Mouse (Mus musculus) myocyte (in vitro differentiated cells): ENCODE data around the gene Camk2d. TPM values are rescaled to one million over a fixed set of nuclear protein-coding genes. Genes with fewer than 3 reads are reported as not detected.
A peak's percentile ranks its signal among the peaks of the same experiment; 100 is the strongest.

Experiments
- H3K27me3 ChIP-seq: one replicate; pipeline ENCODE4 v1.6.1; 2011; ENCODE audit not compliant: control insufficient read depth, insufficient read depth, insufficient read length
- H3K36me3 ChIP-seq: one replicate; pipeline ENCODE4 v1.6.1; 2011; ENCODE audit not compliant: control insufficient read depth, insufficient read depth
- H3K4me2 ChIP-seq: one replicate; pipeline ENCODE4 v1.6.1; 2011; ENCODE audit warnings: low read depth, control low read depth
- H3K4me3 ChIP-seq: one replicate; pipeline ENCODE4 v1.5.1; 2011; ENCODE audit warnings: mild to moderate bottlenecking, control low read depth, moderate library complexity
- H3K79me2 ChIP-seq: one replicate; pipeline ENCODE4 v1.6.1; 2011; ENCODE audit not compliant: control insufficient read depth, insufficient read depth
- H3ac ChIP-seq: one replicate; pipeline ENCODE4 v1.6.1; 2011; ENCODE audit not compliant: control insufficient read depth, insufficient read length
- CEBPB ChIP-seq: IDR thresholded peaks from 2 replicates; pipeline ENCODE4 v1.6.1; 2011; ENCODE audit warnings: mild to moderate bottlenecking, moderate library complexity; ENCODE audit not compliant: poor library complexity, insufficient read depth, severe bottlenecking
- E2F4 ChIP-seq: IDR thresholded peaks from one replicate; pipeline ENCODE4 v1.6.1; 2011; ENCODE audit warnings: mild to moderate bottlenecking, control low read depth, moderate library complexity; ENCODE audit not compliant: insufficient read depth
- MAX ChIP-seq: IDR thresholded peaks from one replicate; pipeline ENCODE4 v1.6.1; 2011; ENCODE audit warnings: low read depth, mild to moderate bottlenecking, control low read depth
- MYOD1 ChIP-seq, 3 experiments: IDR thresholded peaks; one replicate each; pipeline ENCODE4 v1.6.1; 2011; ENCODE audit warnings: control low read depth in 2 of 3, low read depth in 2 of 3, mild to moderate bottlenecking in 2 of 3, moderate library complexity in 1 of 3; ENCODE audit not compliant: insufficient read length in 2 of 3, control insufficient read depth in 1 of 3
- MYOG ChIP-seq, 3 experiments: IDR thresholded peaks; one replicate each; pipeline ENCODE4 v1.6.1; 2011; ENCODE audit warnings: control low read depth in 2 of 3, low read depth in 2 of 3, mild to moderate bottlenecking in 2 of 3; ENCODE audit not compliant: insufficient read length in 2 of 3, control insufficient read depth in 1 of 3, insufficient read depth in 1 of 3
- POLR2A ChIP-seq: IDR thresholded peaks from one replicate; pipeline ENCODE4 v1.6.1; 2011; ENCODE audit warnings: low read depth, mild to moderate bottlenecking, control low read depth, moderate library complexity; ENCODE audit not compliant: insufficient read length
- POLR2AphosphoS2 ChIP-seq: IDR thresholded peaks from one replicate; pipeline ENCODE4 v1.6.1; 2011; ENCODE audit warnings: low read depth, control low read depth; ENCODE audit not compliant: insufficient read length
- REST ChIP-seq: IDR thresholded peaks from one replicate; pipeline ENCODE4 v1.6.1; 2011; ENCODE audit warnings: mild to moderate bottlenecking, control low read depth, moderate library complexity; ENCODE audit not compliant: insufficient read depth, insufficient read length
- SRF ChIP-seq: IDR thresholded peaks from one replicate; pipeline ENCODE4 v1.6.1; 2011; ENCODE audit warnings: low read depth; ENCODE audit not compliant: control insufficient read depth, insufficient read length
- TCF12 ChIP-seq: IDR thresholded peaks from one replicate; pipeline ENCODE4 v1.6.1; 2011; ENCODE audit warnings: mild to moderate bottlenecking, control low read depth; ENCODE audit not compliant: poor library complexity, insufficient read depth, severe bottlenecking
- TCF3 ChIP-seq: IDR thresholded peaks from one replicate; pipeline ENCODE4 v1.6.1; 2011; ENCODE audit warnings: low read depth, control low read depth; ENCODE audit not compliant: insufficient read length
- USF1 ChIP-seq: IDR thresholded peaks from one replicate; pipeline ENCODE4 v1.6.1; 2011; ENCODE audit warnings: low read depth, mild to moderate bottlenecking, control low read depth, moderate library complexity
- polyA plus RNA-seq: library from polyadenylated mRNA; unstranded; fragments of >200 nt; fragmentation: generic; extraction: Trizol; gene quantifications from one replicate; pipeline ENCODE4 v1.2.1, GENCODE M21; 2012; ENCODE audit warnings: missing spikeins

The Camk2d gene
- polyA plus RNA-seq, 1 experiment: 22.1 TPM

DNA sequence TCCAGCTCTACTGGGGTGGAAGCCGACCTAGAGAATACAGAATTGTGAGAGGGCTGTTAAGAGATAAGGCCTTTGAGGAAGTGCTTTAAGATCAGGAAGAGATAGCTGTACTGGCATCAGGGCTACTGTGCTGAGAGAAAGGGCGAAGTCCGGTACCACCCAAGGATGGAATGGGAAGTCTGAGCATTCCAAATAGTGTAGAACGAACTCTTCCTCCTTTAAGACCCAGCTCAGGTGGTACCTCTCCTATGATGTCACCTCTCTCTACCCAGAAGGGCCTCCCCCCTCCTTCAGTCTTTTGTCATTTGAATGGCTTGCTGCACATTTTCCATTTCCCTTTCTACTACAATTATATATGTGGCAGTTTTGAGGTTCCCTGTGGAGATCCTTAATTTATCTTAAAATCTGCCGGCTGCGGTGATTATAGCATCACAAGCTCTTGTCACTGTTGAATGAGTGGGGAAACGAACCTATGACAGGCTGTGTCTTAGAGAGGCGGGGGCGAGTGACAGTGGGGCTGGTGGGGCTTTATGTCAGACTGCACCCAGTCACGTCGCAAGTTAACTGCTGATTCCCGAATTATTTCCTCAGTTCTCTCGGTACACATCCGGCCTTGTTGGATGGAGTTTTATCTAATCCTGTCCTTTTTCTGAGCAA, 13.8 kb downstream of the Camk2d start:
- Histone ChIP-seq H3K79me2 (peaks cover 72% of the 10 kb centered on the region), H3ac (no peak overlapping the region), H3K36me3 (no peaks in the 10 kb centered on the region), H3K27me3 (no peaks in the 10 kb centered on the region), H3K4me2 (no peak overlapping the region), H3K4me3 (no peak overlapping the region)
- no peak for TF ChIP-seq MAX
- no peak for TF ChIP-seq MYOG (IDR thresholded peaks at IDR 0.05; ENCODE audit: control insufficient read depth in 1 of 3, insufficient read depth in 1 of 3, insufficient read length in 2 of 3, low read depth in 2 of 3)
- TF ChIP-seq POLR2AphosphoS2: no peak
- TF ChIP-seq MYOD1 (IDR thresholded peaks at IDR 0.05; ENCODE audit: control insufficient read depth in 1 of 3, insufficient read length in 2 of 3, low read depth in 2 of 3): no peak
- TF ChIP-seq TCF12: no peak
- no peak for TF ChIP-seq CEBPB
- TF ChIP-seq USF1: no peak
- no peak for TF ChIP-seq REST

DNA sequence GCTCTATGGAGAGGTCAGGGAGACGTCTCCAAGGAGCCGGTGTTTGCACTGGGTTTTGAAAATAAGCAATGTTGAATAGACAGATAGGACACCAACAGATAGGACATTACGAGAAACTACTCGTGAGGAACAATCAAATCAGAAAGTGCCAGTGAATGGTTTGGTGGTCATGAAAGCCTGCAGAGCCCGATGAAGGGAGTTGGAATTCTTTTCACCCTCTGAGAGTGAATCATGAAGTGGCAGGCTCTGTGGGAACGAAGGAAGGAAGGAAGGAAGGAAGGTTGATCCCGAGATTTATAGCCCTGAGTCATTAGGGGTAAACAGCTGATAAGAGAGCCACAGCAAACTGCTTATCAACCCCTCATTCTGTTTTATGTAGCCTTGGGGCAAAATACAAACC, 15.5 kb downstream of the Camk2d start:
- Histone ChIP-seq H3K36me3 (no peaks in the 10 kb centered on the region), H3K4me2 (peak overlapping the region; percentile 95), H3K27me3 (no peaks in the 10 kb centered on the region), H3K4me3 (no peak overlapping the region), H3ac (no peak overlapping the region), H3K79me2 (peaks cover 82% of the 10 kb centered on the region)
- no peak for TF ChIP-seq USF1

- Histone ChIP-seq H3K36me3 (peaks cover 7% of the 10 kb centered on the region), H3K27me3 (no peaks in the 10 kb centered on the region), H3K4me2 (no peak overlapping the region), H3ac (no peak overlapping the region), H3K4me3 (no peak overlapping the region), H3K79me2 (peaks cover 88% of the 10 kb centered on the region)
- TF ChIP-seq POLR2AphosphoS2 (no peak), REST (no peak), E2F4 (no peak), MAX (no peak), USF1 (no peak), CEBPB (no peak), POLR2A (no peak), TCF12 (no peak), MYOG (IDR thresholded peaks at IDR 0.05; ENCODE audit: control insufficient read depth in 1 of 3, insufficient read depth in 1 of 3, insufficient read length in 2 of 3, low read depth in 2 of 3) (no peak), MYOD1 (IDR thresholded peaks at IDR 0.05; ENCODE audit: control insufficient read depth in 1 of 3, insufficient read length in 2 of 3, low read depth in 2 of 3) (no peak), TCF3 (no peak), SRF (no peak)
Measured at GRCm38 (mm10) chr3:126612748-126613509, 16.8 kb downstream of the Camk2d start.

DNA sequence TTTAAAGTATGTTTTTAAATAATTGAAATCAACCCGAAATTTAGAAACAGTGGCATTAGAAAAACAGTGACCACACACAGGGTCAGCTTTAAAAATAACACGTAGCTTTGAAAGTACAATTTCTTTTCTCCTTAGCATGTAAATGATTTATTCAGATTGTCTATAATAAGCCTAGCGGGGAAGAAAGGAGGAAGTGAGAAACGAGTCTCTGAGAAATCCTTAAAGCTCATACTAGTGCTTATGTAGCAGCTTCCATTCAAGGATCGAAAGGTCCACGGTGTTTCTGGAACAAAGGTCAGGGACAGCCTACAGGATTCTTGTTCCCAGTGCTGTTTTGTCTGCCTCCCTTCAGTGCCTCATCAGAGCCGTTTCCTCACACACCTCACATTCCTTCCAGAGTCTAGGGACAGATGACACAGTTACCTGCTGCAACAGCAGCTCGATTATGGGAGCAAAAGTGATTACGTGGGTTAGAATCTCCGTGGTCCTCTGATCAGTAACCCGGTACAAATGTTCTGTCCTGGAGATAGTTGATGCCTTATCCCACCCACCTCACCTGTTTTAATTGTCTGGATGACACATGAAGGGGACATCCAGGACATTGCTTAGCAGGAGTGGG, 17.5 kb downstream of the Camk2d start:
- no peak for TF ChIP-seq SRF
- H3K4me3 ChIP-seq: no peak overlapping the region
- H3K36me3 ChIP-seq: peaks cover 7% of the 10 kb centered on the region
- no peak overlapping the region for H3ac ChIP-seq
- peaks cover 87% of the 10 kb centered on the region for H3K79me2 ChIP-seq
- no peak overlapping the region for H3K4me2 ChIP-seq
- no peaks in the 10 kb centered on the region for H3K27me3 ChIP-seq

- H3K36me3 ChIP-seq: peaks cover 7% of the 10 kb centered on the region
- no peak overlapping the region for H3K4me2 ChIP-seq
- H3ac ChIP-seq: no peak overlapping the region
- peaks cover 81% of the 10 kb centered on the region for H3K79me2 ChIP-seq
- no peak for TF ChIP-seq POLR2A
- no peak for TF ChIP-seq SRF
- TF ChIP-seq E2F4: no peak
- no peak for TF ChIP-seq MYOD1 (IDR thresholded peaks at IDR 0.05; ENCODE audit: control insufficient read depth in 1 of 3, insufficient read length in 2 of 3, low read depth in 2 of 3)
- TF ChIP-seq MYOG (IDR thresholded peaks at IDR 0.05; ENCODE audit: control insufficient read depth in 1 of 3, insufficient read depth in 1 of 3, insufficient read length in 2 of 3, low read depth in 2 of 3): no peak
- no peak for TF ChIP-seq TCF3
- TF ChIP-seq USF1: no peak
- no peak for TF ChIP-seq MAX
- TF ChIP-seq TCF12: no peak
- TF ChIP-seq REST: no peak
- TF ChIP-seq POLR2AphosphoS2: no peak
- TF ChIP-seq CEBPB: no peak
- no peak overlapping the region for H3K4me3 ChIP-seq
- no peaks in the 10 kb centered on the region for H3K27me3 ChIP-seq
Measured at GRCm38 (mm10) chr3:126615306-126615705, 19.2 kb downstream of the Camk2d start.
